Mouse (Mus musculus): ENCODE data around the gene Tmed1. TPM values are rescaled to one million over a fixed set of nuclear protein-coding genes. Genes with fewer than 3 reads are reported as not detected.

Gene Tmed1
- total and polyA plus RNA-seq, 2 experiments from 2014 or later = 42.5 to 51.1 TPM

DNA sequence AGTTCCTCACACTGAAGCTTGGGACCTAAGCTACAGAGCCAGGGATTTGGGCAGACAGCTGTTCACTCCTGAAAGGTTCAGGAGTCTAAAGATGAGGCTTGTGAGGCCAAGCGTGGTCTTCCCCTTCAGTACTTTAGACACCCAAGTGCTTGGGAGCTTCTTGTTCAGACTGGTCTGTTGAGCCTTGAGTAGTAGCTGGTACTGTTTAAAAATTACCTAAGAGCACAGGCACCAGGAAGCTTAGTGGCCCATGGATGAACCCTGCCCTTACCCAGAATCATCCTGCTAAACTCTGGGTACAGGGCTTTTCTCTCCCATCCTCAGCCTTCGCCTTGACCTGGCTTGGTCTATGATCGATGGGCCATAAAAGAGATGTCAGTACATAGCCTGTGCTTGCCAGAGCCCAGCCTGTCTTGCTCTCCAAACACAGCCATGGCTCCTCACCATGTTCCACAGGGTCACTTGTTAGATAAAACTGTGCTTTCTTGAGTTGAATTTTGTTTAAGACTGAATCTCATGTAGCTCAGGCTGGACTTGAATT is 49.6 kb downstream of the Tmed1 start:
- Histone ChIP-seq H3K9me3 (ENCODE audit: low read length) (no peaks in the 10 kb centered on the region), H3K4me3 (ENCODE audit: low read depth, low read length) (no peak overlapping the region), H3K4me1 (ENCODE audit: insufficient read depth, low read length) (no peaks in the 10 kb centered on the region), H3K27ac (ENCODE audit: low read depth, low read length) (no peak overlapping the region), H3K9ac (replicated peaks; ENCODE audit: low read length, poor library complexity, severe bottlenecking) (no peak overlapping the region), H3K36me3 (ENCODE audit: insufficient read depth, low read length) (peaks cover 9% of the 10 kb centered on the region; the same call in 1 of the 2 replicates), H3K27me3 (ENCODE audit: insufficient read depth, low read length) (no peaks in the 10 kb centered on the region), H3K4me2 (ENCODE audit: low read depth, low read length, poor library complexity, severe bottlenecking) (no peak overlapping the region)
- ATAC-seq (ENCODE audit: low FRiP score) (no peak), DNase-seq (ENCODE audit: low spot score) (no peak)
- 96% methylated on average over 3 of the region's 3 CpGs for WGBS
- TF ChIP-seq CTCF (IDR thresholded peaks at IDR 0.05) = no peak

DNA sequence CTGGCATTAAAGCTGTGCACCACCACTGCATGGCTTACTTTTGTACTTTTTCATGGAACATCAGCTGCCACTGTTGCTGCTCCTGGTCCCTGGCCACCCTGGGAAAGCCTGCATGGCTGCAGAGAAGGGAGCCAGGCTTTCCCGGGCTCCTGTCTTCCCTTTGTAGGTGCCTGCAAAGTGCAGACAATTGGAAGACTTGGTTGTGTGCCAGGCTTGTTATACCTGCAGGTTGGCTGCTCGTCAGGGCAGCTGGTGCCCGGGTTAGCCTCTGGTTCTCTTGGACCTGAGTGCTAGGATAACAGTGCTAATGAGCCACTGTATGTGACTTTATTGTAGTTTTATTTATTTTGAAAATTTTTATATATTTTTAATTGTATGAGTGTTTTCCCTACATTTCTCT is 51.2 kb downstream of the Tmed1 start:
- no peak overlapping the region for H3K4me2 ChIP-seq (ENCODE audit: low read depth, low read length, poor library complexity, severe bottlenecking)
- no peak for TF ChIP-seq CTCF (IDR thresholded peaks at IDR 0.05)
- no peaks in the 10 kb centered on the region for H3K9me3 ChIP-seq (ENCODE audit: low read length)
- DNase-seq (ENCODE audit: low spot score) (no peak), ATAC-seq (ENCODE audit: low FRiP score) (no peak)
- no peak overlapping the region for H3K27ac ChIP-seq (ENCODE audit: low read depth, low read length)
- WGBS = 82% methylated on average over 3 of the region's 3 CpGs
- no peaks in the 10 kb centered on the region for H3K4me1 ChIP-seq (ENCODE audit: insufficient read depth, low read length)
- H3K9ac ChIP-seq (replicated peaks; ENCODE audit: low read length, poor library complexity, severe bottlenecking) = no peak overlapping the region
- peaks cover 9% of the 10 kb centered on the region; the same call in 1 of the 2 replicates for H3K36me3 ChIP-seq (ENCODE audit: insufficient read depth, low read length)
- H3K27me3 ChIP-seq (ENCODE audit: insufficient read depth, low read length) = no peaks in the 10 kb centered on the region
- H3K4me3 ChIP-seq (ENCODE audit: low read depth, low read length) = no peak overlapping the region

Small RNA genes within 50 kb of the gene (microRNA-seq; reads per million reads assigned to microRNA genes)
- gene Mir199a-1 (ENCODE audit: borderline number of aligned reads) = not detected

Other genes starting within 250 kb of the Tmed1 start
- gene Atg4d, start 245.0 kb downstream of the Tmed1 start, total RNA-seq (2014; rRNA removed) = 20.3 and 26.6 TPM in 2 replicates
- 26.3 and 32.6 TPM in 2 replicates for gene Atg4d, start 245.0 kb downstream of the Tmed1 start, polyA plus RNA-seq (2015; fragmentation: Nextera tagmentation; extraction: Ambion mirVana)
- 21.9 and 25.9 TPM in 2 replicates for gene Kri1, start 222.3 kb downstream of the Tmed1 start, total RNA-seq (2014; rRNA removed)
- gene Kri1, start 222.3 kb downstream of the Tmed1 start, polyA plus RNA-seq (2015; fragmentation: Nextera tagmentation; extraction: Ambion mirVana) = 11.7 and 13.0 TPM in 2 replicates
- 93.4 and 126 TPM in 2 replicates for gene Cdkn2d, start 218.8 kb downstream of the Tmed1 start, total RNA-seq (2014; rRNA removed)
- gene Cdkn2d, start 218.8 kb downstream of the Tmed1 start, polyA plus RNA-seq (2015; fragmentation: Nextera tagmentation; extraction: Ambion mirVana) = 141 and 146 TPM in 2 replicates
- 3.9 and 4.7 TPM in 2 replicates for gene Ap1m2, start 197.9 kb downstream of the Tmed1 start, total RNA-seq (2014; rRNA removed)
- gene Ap1m2, start 197.9 kb downstream of the Tmed1 start, polyA plus RNA-seq (2015; fragmentation: Nextera tagmentation; extraction: Ambion mirVana) = 3.1 TPM in 2 replicates
- 58.5 and 70.7 TPM in 2 replicates for gene Slc44a2, start 189.6 kb downstream of the Tmed1 start, total RNA-seq (2014; rRNA removed)
- gene Slc44a2, start 189.6 kb downstream of the Tmed1 start, polyA plus RNA-seq (2015; fragmentation: Nextera tagmentation; extraction: Ambion mirVana) = 47.1 and 52.0 TPM in 2 replicates
- gene Ilf3, start 142.4 kb downstream of the Tmed1 start, total RNA-seq (2014; rRNA removed) = 105 and 114 TPM in 2 replicates
- gene Ilf3, start 142.4 kb downstream of the Tmed1 start, polyA plus RNA-seq (2015; fragmentation: Nextera tagmentation; extraction: Ambion mirVana) = 198 and 201 TPM in 2 replicates
- 37.3 and 41.0 TPM in 2 replicates for gene Qtrt1, start 98.4 kb downstream of the Tmed1 start, total RNA-seq (2014; rRNA removed)
- 42.0 and 42.7 TPM in 2 replicates for gene Qtrt1, start 98.4 kb downstream of the Tmed1 start, polyA plus RNA-seq (2015; fragmentation: Nextera tagmentation; extraction: Ambion mirVana)
- gene Dnm2, start 85.3 kb downstream of the Tmed1 start, total RNA-seq (2014; rRNA removed) = 67.8 and 69.2 TPM in 2 replicates
- gene Dnm2, start 85.3 kb downstream of the Tmed1 start, polyA plus RNA-seq (2015; fragmentation: Nextera tagmentation; extraction: Ambion mirVana) = 52.8 and 59.2 TPM in 2 replicates
- 1.4 and 1.7 TPM in 2 replicates for gene AB124611, start 15.9 kb upstream of the Tmed1 start, total RNA-seq (2014; rRNA removed)
- gene AB124611, start 15.9 kb upstream of the Tmed1 start, polyA plus RNA-seq (2015; fragmentation: Nextera tagmentation; extraction: Ambion mirVana) = 0.68 and 0.98 TPM in 2 replicates
- gene Carm1, start 36.6 kb upstream of the Tmed1 start, total RNA-seq (2014; rRNA removed) = 85.3 and 97.4 TPM in 2 replicates
- 23.0 and 27.3 TPM in 2 replicates for gene Carm1, start 36.6 kb upstream of the Tmed1 start, polyA plus RNA-seq (2015; fragmentation: Nextera tagmentation; extraction: Ambion mirVana)
- gene Timm29, start 82.5 kb upstream of the Tmed1 start, total RNA-seq (2014; rRNA removed) = 74.6 and 85.9 TPM in 2 replicates
- gene Timm29, start 82.5 kb upstream of the Tmed1 start, polyA plus RNA-seq (2015; fragmentation: Nextera tagmentation; extraction: Ambion mirVana) = 61.8 and 62.1 TPM in 2 replicates
- gene Yipf2, start 82.6 kb upstream of the Tmed1 start, total RNA-seq (2014; rRNA removed) = 19.1 and 21.7 TPM in 2 replicates
- gene Yipf2, start 82.6 kb upstream of the Tmed1 start, polyA plus RNA-seq (2015; fragmentation: Nextera tagmentation; extraction: Ambion mirVana) = 17.0 and 19.5 TPM in 2 replicates
- 173 and 195 TPM in 2 replicates for gene Smarca4, start 105.9 kb upstream of the Tmed1 start, total RNA-seq (2014; rRNA removed)
- 80.8 and 84.9 TPM in 2 replicates for gene Smarca4, start 105.9 kb upstream of the Tmed1 start, polyA plus RNA-seq (2015; fragmentation: Nextera tagmentation; extraction: Ambion mirVana)
- gene Ldlr, start 213.2 kb upstream of the Tmed1 start, total RNA-seq (2014; rRNA removed) = 16.7 and 27.7 TPM in 2 replicates
- 9.6 and 10.3 TPM in 2 replicates for gene Ldlr, start 213.2 kb upstream of the Tmed1 start, polyA plus RNA-seq (2015; fragmentation: Nextera tagmentation; extraction: Ambion mirVana)

Measured in midbrain, postnatal 0 days (tissue).